Mouse (Mus musculus) lung, adult 2 months (tissue): ENCODE data around the gene Flvcr2.

ENCODE experiments used
- CTCF ChIP-seq: fragments of 200-500 bp; IDR thresholded peaks from 2 replicates; pipeline ENCODE4 v1.5.1; 2011; ENCODE audit warnings: mild to moderate bottlenecking, low read length, control low read depth; ENCODE audit not compliant: insufficient read depth
- POLR2A ChIP-seq: fragments of 200-500 bp; IDR thresholded peaks from 2 replicates; pipeline ENCODE4 v1.6.1; 2011; ENCODE audit warnings: low read depth, mild to moderate bottlenecking, control low read depth, low read length, borderline replicate concordance; ENCODE audit errors: extremely low read depth

GRCm38 (mm10) chr12:85859511-85860189 is 113.3 kb downstream of the Flvcr2 start:
- TF ChIP-seq CTCF: no peak
- TF ChIP-seq POLR2A: no peak
